Comparison of ENCODE assay signal across 10 mouse cellular contexts in genomic region chrX:73675231-73675630, GRCm38 (mm10). TPM values are rescaled to one million over a fixed set of nuclear protein-coding genes. Genes with fewer than 3 reads are reported as not detected.
DNase-seq lines count a peak whose midpoint lies in the region; ATAC-seq and TF ChIP-seq lines count a peak whose summit lies in the region.
"Had no signal": no experiment of that assay in that cellular context is flagged by ENCODE, and none has a peak within 500 bp of the region (broad histone marks: within the 10 kb centered on the region; RNA-seq: fewer than 3 reads in every experiment).

No protein-coding gene starts in this region.

- H3K27ac ChIP-seq in heart, embryonic 13.5 days (replicated peaks) = no peak overlapping the region
- no peak overlapping the region for H3K27ac ChIP-seq in embryonic facial prominence, embryonic 15.5 days (replicated peaks)
- H3K27ac ChIP-seq in limb, embryonic 14.5 days (replicated peaks; ENCODE audit: low read depth, low read length) = no peak overlapping the region

- H3K36me3 ChIP-seq in heart, embryonic 13.5 days = peaks cover 43% of the 10 kb centered on the region
- H3K36me3 ChIP-seq in embryonic facial prominence, embryonic 15.5 days = peaks cover 17% of the 10 kb centered on the region; the same call in 1 of the 2 replicates
- H3K36me3 ChIP-seq in limb, embryonic 14.5 days (ENCODE audit: control insufficient read depth, insufficient read depth, low read length) = peaks cover 19% of the 10 kb centered on the region; the same call in 1 of the 2 replicates

- peaks cover 10% of the 10 kb centered on the region; the same call in 1 of the 2 replicates for H3K27me3 ChIP-seq in heart, embryonic 13.5 days (replicated peaks)
- no peaks in the 10 kb centered on the region for H3K27me3 ChIP-seq in embryonic facial prominence, embryonic 15.5 days
- H3K27me3 ChIP-seq in limb, embryonic 14.5 days (ENCODE audit: control insufficient read depth, insufficient read depth, low read length) = no peaks in the 10 kb centered on the region

- DNase-seq in heart, adult 18-20 months = no peak
- DNase-seq in 3T3-L1 (ENCODE audit: low read depth, low spot score) = peak; percentile 72
- no peak for DNase-seq in limb, embryonic 14.5 days (ENCODE audit: low spot score)
- DNase-seq in cerebellum, postnatal 10 days = no peak
- no peak for DNase-seq in cerebellum, postnatal 14 days
- DNase-seq: cerebellum, adult 8-10 months; lung, postnatal 36 days had no signal

- H3K9ac ChIP-seq in heart, embryonic 13.5 days = peak overlapping the region; percentile 89
- H3K9ac ChIP-seq in embryonic facial prominence, embryonic 15.5 days = no peak overlapping the region
- no peak overlapping the region for H3K9ac ChIP-seq in limb, embryonic 14.5 days (ENCODE audit: low read depth, low read length, severe bottlenecking)

- H3K9me3 ChIP-seq in heart, embryonic 13.5 days = no peaks in the 10 kb centered on the region
- H3K9me3 ChIP-seq in embryonic facial prominence, embryonic 15.5 days (replicated peaks) = no peaks in the 10 kb centered on the region
- no peaks in the 10 kb centered on the region for H3K9me3 ChIP-seq in limb, embryonic 14.5 days (ENCODE audit: control insufficient read depth, low read length)

- H3K4me1 ChIP-seq in heart, embryonic 13.5 days = peaks cover 18% of the 10 kb centered on the region
- peaks cover 14% of the 10 kb centered on the region; the same call in 1 of the 2 replicates for H3K4me1 ChIP-seq in embryonic facial prominence, embryonic 15.5 days
- H3K4me1 ChIP-seq in limb, embryonic 14.5 days (ENCODE audit: control insufficient read depth, insufficient read depth, low read length) = 0 out of 2 replicates have a peak, but pooled peaks cover 3% of the 10 kb centered on the region

- TF ChIP-seq POLR2A in limb, embryonic 14.5 days (IDR thresholded peaks at IDR 0.05; ENCODE audit: borderline replicate concordance, extremely low read depth, insufficient read depth, insufficient read length) = no peak

- H3K4me2 ChIP-seq in heart, embryonic 13.5 days = peak overlapping the region; percentile 73
- peak overlapping the region; percentile 61 for H3K4me2 ChIP-seq in embryonic facial prominence, embryonic 15.5 days (replicated peaks)
- peak overlapping the region; percentile 64; the same call in 1 of the 2 replicates for H3K4me2 ChIP-seq in limb, embryonic 14.5 days (replicated peaks; ENCODE audit: low read depth, low read length, severe bottlenecking)

- peak overlapping the region; percentile 69 for H3K4me3 ChIP-seq in heart, embryonic 13.5 days
- 0 out of 2 replicates have a peak overlapping the region, but pooled peaks have one; percentile 60 for H3K4me3 ChIP-seq in embryonic facial prominence, embryonic 15.5 days (replicated peaks)
- no peak overlapping the region for H3K4me3 ChIP-seq in limb, embryonic 14.5 days (replicated peaks; ENCODE audit: low read length)

- no peak for ATAC-seq in heart, embryonic 13.5 days (ENCODE audit: extremely low read depth, insufficient number of reproducible peaks, low FRiP score, low TSS enrichment)
- ATAC-seq in embryonic facial prominence, embryonic 15.5 days (ENCODE audit: insufficient number of reproducible peaks, low FRiP score, low TSS enrichment, low read depth) = no peak
- ATAC-seq in limb, embryonic 14.5 days (ENCODE audit: low FRiP score, low read depth) = no peak
- ATAC-seq in cerebellum, adult (ENCODE audit: insufficient number of reproducible peaks, low FRiP score, low TSS enrichment) = no peak

- WGBS in heart, embryonic 13.5 days = 63% methylated on average over 2 of the region's 2 CpGs
- 62% methylated on average over 2 of the region's 2 CpGs for WGBS in embryonic facial prominence, embryonic 15.5 days
- 74% methylated on average over 2 of the region's 2 CpGs for WGBS in limb, embryonic 14.5 days

RNA-seq across cellular contexts. Expression of gene Slc6a8, which starts 2.3 kb away (rescaled TPM):
- 6.8 and 8.0 TPM in 2 replicates for polyA plus RNA-seq in heart, embryonic 13.5 days (2015; fragmentation: Nextera tagmentation; extraction: Ambion mirVana)
- total RNA-seq in heart, adult 18-20 months (2021) = 100 to 1,000 TPM; 156 to 169 TPM
- 8.9 and 9.7 TPM in 2 replicates for polyA plus RNA-seq in embryonic facial prominence, embryonic 15.5 days (2015; fragmentation: Nextera tagmentation; extraction: Ambion mirVana)
- polyA plus RNA-seq in limb, embryonic 14.5 days (2012; rRNA removed) = 71.9 and 98.9 TPM in 2 replicates
- polyA plus RNA-seq in limb, embryonic 14.5 days (2014; fragmentation: Nextera tagmentation; extraction: Ambion mirVana) = 11.9 and 12.5 TPM in 2 replicates

RNA-seq across cellular contexts. Expression of gene Pnck, which starts 15.3 kb away (rescaled TPM):
- 9.6 and 10.4 TPM in 2 replicates for polyA plus RNA-seq in heart, embryonic 13.5 days (2015; fragmentation: Nextera tagmentation; extraction: Ambion mirVana)
- 10 to 100 TPM in 1 of 2 experiments, 1 to 10 TPM in 1; 6.1 to 10.6 TPM for total RNA-seq in heart, adult 18-20 months (2021)
- polyA plus RNA-seq in embryonic facial prominence, embryonic 15.5 days (2015; fragmentation: Nextera tagmentation; extraction: Ambion mirVana) = 13.3 and 14.2 TPM in 2 replicates
- polyA plus RNA-seq in limb, embryonic 14.5 days (2012; rRNA removed) = 27.4 and 34.4 TPM in 2 replicates
- 20.9 and 22.7 TPM in 2 replicates for polyA plus RNA-seq in limb, embryonic 14.5 days (2014; fragmentation: Nextera tagmentation; extraction: Ambion mirVana)

RNA-seq across cellular contexts. Expression of gene Dusp9, which starts 36.0 kb away (rescaled TPM):
- polyA plus RNA-seq in heart, embryonic 13.5 days (2015; fragmentation: Nextera tagmentation; extraction: Ambion mirVana) = 6.0 and 6.3 TPM in 2 replicates
- not detected for total RNA-seq in heart, adult 18-20 months (2021)
- polyA plus RNA-seq in embryonic facial prominence, embryonic 15.5 days (2015; fragmentation: Nextera tagmentation; extraction: Ambion mirVana) = 4.4 and 6.0 TPM in 2 replicates
- 10.9 and 13.9 TPM in 2 replicates for polyA plus RNA-seq in limb, embryonic 14.5 days (2012; rRNA removed)
- 2.4 and 5.0 TPM in 2 replicates for polyA plus RNA-seq in limb, embryonic 14.5 days (2014; fragmentation: Nextera tagmentation; extraction: Ambion mirVana)

RNA-seq across cellular contexts. Expression of gene Bcap31, which starts 40.7 kb away (rescaled TPM):
- 166 and 185 TPM in 2 replicates for polyA plus RNA-seq in heart, embryonic 13.5 days (2015; fragmentation: Nextera tagmentation; extraction: Ambion mirVana)
- total RNA-seq in heart, adult 18-20 months (2021) = 10 to 100 TPM; 90.2 to 93.3 TPM
- polyA plus RNA-seq in embryonic facial prominence, embryonic 15.5 days (2015; fragmentation: Nextera tagmentation; extraction: Ambion mirVana) = 254 and 265 TPM in 2 replicates
- polyA plus RNA-seq in limb, embryonic 14.5 days (2012; rRNA removed) = 82.5 and 97.4 TPM in 2 replicates
- 235 and 239 TPM in 2 replicates for polyA plus RNA-seq in limb, embryonic 14.5 days (2014; fragmentation: Nextera tagmentation; extraction: Ambion mirVana)

RNA-seq across cellular contexts. Expression of gene Abcd1, which starts 41.2 kb away (rescaled TPM):
- 12.3 and 12.4 TPM in 2 replicates for polyA plus RNA-seq in heart, embryonic 13.5 days (2015; fragmentation: Nextera tagmentation; extraction: Ambion mirVana)
- 10 to 100 TPM; 29.2 to 29.6 TPM for total RNA-seq in heart, adult 18-20 months (2021)
- polyA plus RNA-seq in embryonic facial prominence, embryonic 15.5 days (2015; fragmentation: Nextera tagmentation; extraction: Ambion mirVana) = 19.4 and 20.2 TPM in 2 replicates
- polyA plus RNA-seq in limb, embryonic 14.5 days (2012; rRNA removed) = 20.2 and 25.3 TPM in 2 replicates
- polyA plus RNA-seq in limb, embryonic 14.5 days (2014; fragmentation: Nextera tagmentation; extraction: Ambion mirVana) = 15.2 and 16.8 TPM in 2 replicates
